Mouse (Mus musculus): ENCODE results near the gene Cacna2d4. TPM values are rescaled to one million over a fixed set of nuclear protein-coding genes. Genes with fewer than 3 reads are reported as not detected.

Cacna2d4 gene
- 0.04 and 0.37 TPM in 2 replicates for total RNA-seq (2012; rRNA removed)

- H3K9ac ChIP-seq (ENCODE audit: insufficient read depth, low read depth, low read length, poor library complexity, severe bottlenecking), result no peak within 1 kb of the TSS; the same call in 1 of the 2 replicates
- DNase-seq (ENCODE audit: low read depth, low spot score), result no peak
- no peaks in the 10 kb centered on the region for H3K9me3 ChIP-seq (ENCODE audit: control insufficient read depth, insufficient read depth, low read depth, low read length)
- no peak within 1 kb of the TSS for H3K4me3 ChIP-seq (ENCODE audit: insufficient read depth in 1 of 2, low read depth in 1 of 2, low read length in 2 of 2, poor library complexity in 1 of 2, severe bottlenecking in 1 of 2)
- no peak within 1 kb of the TSS for H3K27ac ChIP-seq (ENCODE audit: insufficient read depth, low read depth, low read length, poor library complexity, severe bottlenecking)
- no peaks in the 10 kb centered on the region for H3K36me3 ChIP-seq (ENCODE audit: control insufficient read depth, insufficient read depth, low read length, poor library complexity, severe bottlenecking)
- no peaks in the 10 kb centered on the region for H3K4me1 ChIP-seq (ENCODE audit: control insufficient read depth in 2 of 2, insufficient read depth in 2 of 2, low read length in 2 of 2, poor library complexity in 1 of 2)
- no peak for TF ChIP-seq MAFK (IDR thresholded peaks at IDR 0.05; ENCODE audit: insufficient read depth, low read depth, low read length)
- TF ChIP-seq HCFC1 (IDR thresholded peaks at IDR 0.05; ENCODE audit: borderline replicate concordance, insufficient read depth, low read length), result no peak
- no peak for TF ChIP-seq CHD2 (IDR thresholded peaks at IDR 0.05; ENCODE audit: low read depth, low read length)
- TF ChIP-seq ZNF384 (IDR thresholded peaks at IDR 0.05; ENCODE audit: low read depth, low read length), result no peak
- TF ChIP-seq ZC3H11A (IDR thresholded peaks at IDR 0.05; ENCODE audit: borderline replicate concordance, low read depth, low read length), result no peak
- in situ Hi-C loops (cut with MboI; ENCODE audit: low sequenced_read_pairs in 2 of 2, unreplicated experiment in 2 of 2), result no loop called here
Observed at GRCm38 (mm10) chr6:119236241-119236640, at the start of gene Cacna2d4. TSS of gene Cacna2d4 (plus strand) at chr6:119236526.

GRCm38 (mm10) chr6:119186658-119187057 lies 49.7 kb upstream of the Cacna2d4 start:
- H3K36me3 ChIP-seq (ENCODE audit: control insufficient read depth, insufficient read depth, low read length, poor library complexity, severe bottlenecking), result peaks cover 6% of the 10 kb centered on the region; the same call in 1 of the 2 replicates
- DNase-seq (ENCODE audit: low read depth, low spot score), result no peak
- H3K4me3 ChIP-seq (ENCODE audit: insufficient read depth in 1 of 2, low read depth in 1 of 2, low read length in 2 of 2, poor library complexity in 1 of 2, severe bottlenecking in 1 of 2), result no peak overlapping the region

GRCm38 (mm10) chr6:119187631-119188030 lies 48.7 kb upstream of the Cacna2d4 start:
- no peaks in the 10 kb centered on the region for H3K9me3 ChIP-seq (ENCODE audit: control insufficient read depth, insufficient read depth, low read depth, low read length)
- in situ Hi-C loops (cut with MboI; ENCODE audit: low sequenced_read_pairs in 2 of 2, unreplicated experiment in 2 of 2), result no loop called here
- no peak for DNase-seq (ENCODE audit: low read depth, low spot score)
- H3K4me3 ChIP-seq (ENCODE audit: insufficient read depth in 1 of 2, low read depth in 1 of 2, low read length in 2 of 2, poor library complexity in 1 of 2, severe bottlenecking in 1 of 2), result no peak overlapping the region
- H3K9ac ChIP-seq (ENCODE audit: insufficient read depth, low read depth, low read length, poor library complexity, severe bottlenecking), result no peak overlapping the region
- no peaks in the 10 kb centered on the region for H3K4me1 ChIP-seq (ENCODE audit: control insufficient read depth in 2 of 2, insufficient read depth in 2 of 2, low read length in 2 of 2, poor library complexity in 1 of 2)
- no peak overlapping the region for H3K27ac ChIP-seq (ENCODE audit: insufficient read depth, low read depth, low read length, poor library complexity, severe bottlenecking)
- H3K36me3 ChIP-seq (ENCODE audit: control insufficient read depth, insufficient read depth, low read length, poor library complexity, severe bottlenecking), result peaks cover 9% of the 10 kb centered on the region; the same call in 1 of the 2 replicates
- TF ChIP-seq ZNF384 (IDR thresholded peaks at IDR 0.05; ENCODE audit: low read depth, low read length), result no peak
- no peak for TF ChIP-seq CHD2 (IDR thresholded peaks at IDR 0.05; ENCODE audit: low read depth, low read length)
- TF ChIP-seq HCFC1 (IDR thresholded peaks at IDR 0.05; ENCODE audit: borderline replicate concordance, insufficient read depth, low read length), result no peak
- no peak for TF ChIP-seq ZC3H11A (IDR thresholded peaks at IDR 0.05; ENCODE audit: borderline replicate concordance, low read depth, low read length)
- TF ChIP-seq MAFK (IDR thresholded peaks at IDR 0.05; ENCODE audit: insufficient read depth, low read depth, low read length), result no peak

More at GRCm38 (mm10) chr6:119186658-119187057, 49.7 kb upstream of the Cacna2d4 start:
- H3K9me3 ChIP-seq (ENCODE audit: control insufficient read depth, insufficient read depth, low read depth, low read length), result no peaks in the 10 kb centered on the region
- in situ Hi-C loops (cut with MboI; ENCODE audit: low sequenced_read_pairs in 2 of 2, unreplicated experiment in 2 of 2), result no loop called here
- no peak for TF ChIP-seq ZNF384 (IDR thresholded peaks at IDR 0.05; ENCODE audit: low read depth, low read length)
- no peak for TF ChIP-seq ZC3H11A (IDR thresholded peaks at IDR 0.05; ENCODE audit: borderline replicate concordance, low read depth, low read length)
- no peak for TF ChIP-seq HCFC1 (IDR thresholded peaks at IDR 0.05; ENCODE audit: borderline replicate concordance, insufficient read depth, low read length)
- TF ChIP-seq MAFK (IDR thresholded peaks at IDR 0.05; ENCODE audit: insufficient read depth, low read depth, low read length), result no peak
- TF ChIP-seq CHD2 (IDR thresholded peaks at IDR 0.05; ENCODE audit: low read depth, low read length), result no peak
- H3K27ac ChIP-seq (ENCODE audit: insufficient read depth, low read depth, low read length, poor library complexity, severe bottlenecking), result no peak overlapping the region
- no peaks in the 10 kb centered on the region for H3K4me1 ChIP-seq (ENCODE audit: control insufficient read depth in 2 of 2, insufficient read depth in 2 of 2, low read length in 2 of 2, poor library complexity in 1 of 2)
- H3K9ac ChIP-seq (ENCODE audit: insufficient read depth, low read depth, low read length, poor library complexity, severe bottlenecking), result no peak overlapping the region

- Histone ChIP-seq H3K4me3 (ENCODE audit: insufficient read depth in 1 of 2, low read depth in 1 of 2, low read length in 2 of 2, poor library complexity in 1 of 2, severe bottlenecking in 1 of 2) (no peak overlapping the region), H3K9me3 (ENCODE audit: control insufficient read depth, insufficient read depth, low read depth, low read length) (no peaks in the 10 kb centered on the region), H3K9ac (ENCODE audit: insufficient read depth, low read depth, low read length, poor library complexity, severe bottlenecking) (no peak overlapping the region), H3K27ac (ENCODE audit: insufficient read depth, low read depth, low read length, poor library complexity, severe bottlenecking) (no peak overlapping the region), H3K36me3 (ENCODE audit: control insufficient read depth, insufficient read depth, low read length, poor library complexity, severe bottlenecking) (peaks cover 8% of the 10 kb centered on the region; the same call in 1 of the 2 replicates), H3K4me1 (ENCODE audit: control insufficient read depth in 2 of 2, insufficient read depth in 2 of 2, low read length in 2 of 2, poor library complexity in 1 of 2) (0 out of 4 replicates have a peak, but pooled peaks cover 0 to 3% of the 10 kb centered on the region in 2 experiments)
- TF ChIP-seq ZNF384 (IDR thresholded peaks at IDR 0.05; ENCODE audit: low read depth, low read length) (no peak), MAFK (IDR thresholded peaks at IDR 0.05; ENCODE audit: insufficient read depth, low read depth, low read length) (no peak), ZC3H11A (IDR thresholded peaks at IDR 0.05; ENCODE audit: borderline replicate concordance, low read depth, low read length) (no peak)
- no peak for DNase-seq (ENCODE audit: low read depth, low spot score)
- in situ Hi-C loops (cut with MboI; ENCODE audit: low sequenced_read_pairs in 2 of 2, unreplicated experiment in 2 of 2), result no loop called here
Observed at GRCm38 (mm10) chr6:119191478-119191877, 44.8 kb upstream of the Cacna2d4 start.

Measured in ES-E14 (cell line).